Mouse (Mus musculus) testis, adult 2 months (tissue): Measurements from ENCODE around the gene Egfem1. TPM values are rescaled to one million over a fixed set of nuclear protein-coding genes. Genes with fewer than 3 reads are reported as not detected.

ENCODE experiments used
- H3K27ac ChIP-seq: fragments of 200-500 bp; 2 replicates; pipeline ENCODE4 v1.5.1; 2012; ENCODE audit warnings: low read depth, low read length; ENCODE audit not compliant: control insufficient read depth, insufficient read depth
- H3K27me3 ChIP-seq: fragments of 200-500 bp; 2 replicates; pipeline ENCODE4 v1.6.1; 2012; ENCODE audit warnings: mild to moderate bottlenecking, low read length, moderate library complexity; ENCODE audit not compliant: control insufficient read depth, insufficient read depth
- H3K36me3 ChIP-seq: fragments of 200-500 bp; 2 replicates; pipeline ENCODE4 v1.6.1; 2012; ENCODE audit warnings: mild to moderate bottlenecking, low read length; ENCODE audit not compliant: control insufficient read depth, insufficient read depth
- H3K4me1 ChIP-seq: fragments of 200-500 bp; 2 replicates; pipeline ENCODE4 v1.6.1; 2012; ENCODE audit warnings: low read length; ENCODE audit not compliant: control insufficient read depth, insufficient read depth
- H3K4me3 ChIP-seq: fragments of 200-500 bp; 2 replicates; pipeline ENCODE4 v1.5.1; 2012; ENCODE audit warnings: low read depth, mild to moderate bottlenecking, low read length, moderate library complexity, mixed read lengths; ENCODE audit not compliant: control insufficient read depth
- CTCF ChIP-seq: fragments of 200-500 bp; IDR thresholded peaks from 2 replicates; pipeline ENCODE4 v1.5.1; 2012; ENCODE audit warnings: low read depth, mild to moderate bottlenecking, inconsistent platforms, low read length, moderate library complexity; ENCODE audit not compliant: control insufficient read depth, insufficient read depth, insufficient replicate concordance
- POLR2A ChIP-seq: fragments of 200-500 bp; IDR thresholded peaks from 2 replicates; pipeline ENCODE4 v1.6.1; 2012; ENCODE audit warnings: low read depth, mild to moderate bottlenecking, inconsistent platforms, low read length, moderate library complexity; ENCODE audit not compliant: control insufficient read depth
- polyA plus RNA-seq: library from polyadenylated mRNA; depleted of rRNA; stranded (reverse); fragments of >200 nt; gene quantifications from 2 replicates; pipeline ENCODE4 v1.2.3, GENCODE M21; 2012

Gene Egfem1
- polyA plus RNA-seq, 1 experiment = 0.62 TPM

- TF ChIP-seq CTCF (no peak), POLR2A (no peak)
- Histone ChIP-seq H3K27ac (no peak overlapping the region), H3K4me3 (no peak overlapping the region), H3K36me3 (no peaks in the 10 kb centered on the region), H3K27me3 (no peaks in the 10 kb centered on the region), H3K4me1 (no peaks in the 10 kb centered on the region)
These were observed 102.8 kb downstream of the Egfem1 start for GRCm38 (mm10) chr3:29184486-29185241.

GRCm38 (mm10) chr3:29190263-29190662 is 108.4 kb downstream of the Egfem1 start:
- no peak overlapping the region for H3K4me3 ChIP-seq
- TF ChIP-seq CTCF (no peak), POLR2A (no peak)
- H3K4me1 ChIP-seq = no peaks in the 10 kb centered on the region
- no peaks in the 10 kb centered on the region for H3K27me3 ChIP-seq
- no peaks in the 10 kb centered on the region for H3K36me3 ChIP-seq
- no peak overlapping the region for H3K27ac ChIP-seq

GRCm38 (mm10) chr3:29197727-29198512 is 116.1 kb downstream of the Egfem1 start:
- Histone ChIP-seq H3K4me1 (no peaks in the 10 kb centered on the region), H3K4me3 (no peak overlapping the region), H3K27ac (no peak overlapping the region), H3K27me3 (no peaks in the 10 kb centered on the region), H3K36me3 (no peaks in the 10 kb centered on the region)
- TF ChIP-seq POLR2A (no peak), CTCF (no peak)

- H3K36me3 ChIP-seq = no peaks in the 10 kb centered on the region
- TF ChIP-seq POLR2A (no peak), CTCF (no peak)
- H3K27me3 ChIP-seq = no peaks in the 10 kb centered on the region
These were observed 118.8 kb downstream of the Egfem1 start for GRCm38 (mm10) chr3:29200601-29201000.

GRCm38 (mm10) chr3:29202536-29202935 is 120.7 kb downstream of the Egfem1 start:
- no peaks in the 10 kb centered on the region for H3K27me3 ChIP-seq
- H3K27ac ChIP-seq = no peak overlapping the region
- H3K4me3 ChIP-seq = no peak overlapping the region
- no peaks in the 10 kb centered on the region for H3K36me3 ChIP-seq
- no peaks in the 10 kb centered on the region for H3K4me1 ChIP-seq
- TF ChIP-seq POLR2A = no peak

More at GRCm38 (mm10) chr3:29200601-29201000, 118.8 kb downstream of the Egfem1 start:
- Histone ChIP-seq H3K4me1 (no peaks in the 10 kb centered on the region), H3K27ac (no peak overlapping the region), H3K4me3 (no peak overlapping the region)

- H3K4me3 ChIP-seq = no peak overlapping the region
- H3K4me1 ChIP-seq = no peaks in the 10 kb centered on the region
- TF ChIP-seq POLR2A (no peak), CTCF (no peak)
- no peaks in the 10 kb centered on the region for H3K27me3 ChIP-seq
- no peak overlapping the region for H3K27ac ChIP-seq
- no peaks in the 10 kb centered on the region for H3K36me3 ChIP-seq
These were observed 140.6 kb downstream of the Egfem1 start for GRCm38 (mm10) chr3:29222414-29222813.

GRCm38 (mm10) chr3:29229712-29230111 is 147.9 kb downstream of the Egfem1 start:
- Histone ChIP-seq H3K36me3 (no peaks in the 10 kb centered on the region), H3K27me3 (no peaks in the 10 kb centered on the region), H3K4me3 (no peak overlapping the region), H3K4me1 (no peaks in the 10 kb centered on the region), H3K27ac (no peak overlapping the region)
- TF ChIP-seq CTCF (no peak), POLR2A (no peak)

- no peaks in the 10 kb centered on the region for H3K36me3 ChIP-seq
- H3K27me3 ChIP-seq = no peaks in the 10 kb centered on the region
- no peaks in the 10 kb centered on the region for H3K4me1 ChIP-seq
- no peak overlapping the region for H3K4me3 ChIP-seq
- H3K27ac ChIP-seq = no peak overlapping the region
- TF ChIP-seq CTCF (no peak), POLR2A (no peak)
These were observed 153.7 kb downstream of the Egfem1 start for GRCm38 (mm10) chr3:29235477-29235876.
